ENCODE assay signal across 29 mouse cellular contexts in genomic region chr9:96863539-96863938, GRCm38 (mm10). TPM values are rescaled to one million over a fixed set of nuclear protein-coding genes. Genes with fewer than 3 reads are reported as not detected.
DNase-seq lines count a peak whose midpoint lies in the region; ATAC-seq and TF ChIP-seq lines count a peak whose summit lies in the region.
"Had no signal": no experiment of that assay in that cellular context is flagged by ENCODE, and none has a peak within 500 bp of the region (broad histone marks: within the 10 kb centered on the region; RNA-seq: fewer than 3 reads in every experiment).

No protein-coding gene starts in this region.

- no peaks in the 10 kb centered on the region for H3K79me2 ChIP-seq in heart, adult 2 months (replicated peaks; ENCODE audit: control insufficient read depth, insufficient read depth, low read length)

- H3K4me2 ChIP-seq in heart, embryonic 13.5 days = no peak overlapping the region
- H3K4me2 ChIP-seq in kidney, embryonic 16.5 days (replicated peaks; ENCODE audit: low read depth, low read length) = no peak overlapping the region
- H3K4me2 ChIP-seq: embryonic facial prominence, embryonic 12.5 days; hindbrain, embryonic 13.5 days; limb, embryonic 13.5 days; liver, embryonic 11.5 days; lung, embryonic 15.5 days had no signal

- no peak for TF ChIP-seq CTCF in heart, adult 2 months (IDR thresholded peaks at IDR 0.05)

- peaks cover 84% of the 10 kb centered on the region for H3K4me1 ChIP-seq in heart, embryonic 13.5 days
- H3K4me1 ChIP-seq in heart, adult 2 months (ENCODE audit: control insufficient read depth, insufficient read depth, low read length) = peaks cover 3% of the 10 kb centered on the region; the same call in 1 of the 2 replicates
- H3K4me1 ChIP-seq in kidney, embryonic 16.5 days (ENCODE audit: insufficient read depth, low read length) = peaks cover 15% of the 10 kb centered on the region
- H3K4me1 ChIP-seq: lung, embryonic 15.5 days had no signal

- ATAC-seq in heart, embryonic 13.5 days (ENCODE audit: extremely low read depth, insufficient number of reproducible peaks, low FRiP score, low TSS enrichment) = no peak
- no peak for ATAC-seq in kidney, embryonic 16.5 days (ENCODE audit: low FRiP score, low TSS enrichment)
- peak; percentile 13; the same call in 1 of the 2 replicates for ATAC-seq in common myeloid progenitor, adult 5-6 weeks (replicated peaks; ENCODE audit: low read depth, poor library complexity, severe bottlenecking)
- peak; percentile 57 for ATAC-seq in megakaryocyte progenitor cell, adult 5-6 weeks (replicated peaks; ENCODE audit: poor library complexity)
- ATAC-seq in cerebellum, adult (ENCODE audit: insufficient number of reproducible peaks, low FRiP score, low TSS enrichment) = no peak
- ATAC-seq: forebrain, embryonic 16.5 days had no signal

- 36% methylated on average over 3 of the region's 3 CpGs for WGBS in heart, embryonic 13.5 days
- WGBS in heart, adult 2 months = 78% methylated on average over 3 of the region's 3 CpGs
- WGBS in kidney, embryonic 16.5 days = 57% methylated on average over 3 of the region's 3 CpGs

- H3K9me3 ChIP-seq in heart, embryonic 13.5 days = no peaks in the 10 kb centered on the region
- no peaks in the 10 kb centered on the region for H3K9me3 ChIP-seq in kidney, embryonic 16.5 days (ENCODE audit: low read length)
- H3K9me3 ChIP-seq: embryonic facial prominence, embryonic 12.5 days; hindbrain, embryonic 13.5 days; limb, embryonic 13.5 days; lung, embryonic 15.5 days had no signal

- H3K4me3 ChIP-seq in heart, embryonic 13.5 days = no peak overlapping the region
- no peak overlapping the region for H3K4me3 ChIP-seq in heart, adult 2 months
- H3K4me3 ChIP-seq in kidney, embryonic 16.5 days (ENCODE audit: low read length) = no peak overlapping the region
- H3K4me3 ChIP-seq: embryonic facial prominence, embryonic 12.5 days; erythroblast, embryonic 14.5 days; gastrocnemius, adult 2 months; hindbrain, embryonic 13.5 days; limb, embryonic 13.5 days; lung, embryonic 15.5 days had no signal

- no peaks in the 10 kb centered on the region for H3K27me3 ChIP-seq in heart, embryonic 13.5 days (replicated peaks)
- no peaks in the 10 kb centered on the region for H3K27me3 ChIP-seq in heart, adult 2 months (ENCODE audit: control insufficient read depth, insufficient read depth, low read length)
- H3K27me3 ChIP-seq in kidney, embryonic 16.5 days (ENCODE audit: insufficient read depth, low read length) = no peaks in the 10 kb centered on the region
- H3K27me3 ChIP-seq: CH12.LX; embryonic facial prominence, embryonic 12.5 days; hindbrain, embryonic 13.5 days; limb, embryonic 13.5 days; lung, embryonic 15.5 days had no signal

- no peak overlapping the region; the same call in 1 of the 2 replicates for H3K9ac ChIP-seq in heart, embryonic 13.5 days
- no peak overlapping the region for H3K9ac ChIP-seq in heart, adult 2 months (ENCODE audit: low read depth, low read length)
- no peak overlapping the region for H3K9ac ChIP-seq in kidney, embryonic 16.5 days (replicated peaks; ENCODE audit: low read length)
- H3K9ac ChIP-seq: embryonic facial prominence, embryonic 12.5 days; hindbrain, embryonic 13.5 days; limb, embryonic 13.5 days; lung, embryonic 15.5 days had no signal

- DNase-seq in heart, adult 2 months = no peak
- no peak for DNase-seq in kidney, adult 11 months
- no peak for DNase-seq in neural tube, embryonic 10.5 days (ENCODE audit: extremely low spot score, low spot score)
- DNase-seq: adrenal gland, adult 8-10 months; B cell, adult 2 months; cerebellum, adult 9-10 months; cerebellum, postnatal 36 days; embryo, embryonic 11 days; gastrocnemius, adult 2 months; gastrocnemius, postnatal 36 days; heart, postnatal 4 days; kidney, postnatal 4 days; midbrain, embryonic 14.5 days; right cerebral cortex, adult 18-20 months; thymus, postnatal 4 days had no signal

- intact Hi-C loops in heart, adult 2 months (cut with DNase I) = no loop called here

- H3K27ac ChIP-seq in heart, embryonic 13.5 days (replicated peaks) = peak overlapping the region; percentile 24; the same call in 1 of the 2 replicates
- H3K27ac ChIP-seq in heart, adult 2 months = no peak overlapping the region
- H3K27ac ChIP-seq in kidney, embryonic 16.5 days (ENCODE audit: low read length) = peak overlapping the region; percentile 43; the same call in 1 of the 2 replicates
- H3K27ac ChIP-seq: embryonic facial prominence, embryonic 12.5 days; gastrocnemius, adult 2 months; hindbrain, embryonic 13.5 days; kidney, postnatal 0 days; limb, embryonic 13.5 days; lung, embryonic 15.5 days had no signal

- no peak for TF ChIP-seq EP300 in heart, adult 2 months (IDR thresholded peaks at IDR 0.05; ENCODE audit: insufficient read depth, low read depth, low read length)

- no peaks in the 10 kb centered on the region for H3K36me3 ChIP-seq in heart, embryonic 13.5 days
- H3K36me3 ChIP-seq in heart, adult 2 months (ENCODE audit: control insufficient read depth, insufficient read depth, low read length) = no peaks in the 10 kb centered on the region
- no peaks in the 10 kb centered on the region for H3K36me3 ChIP-seq in kidney, embryonic 16.5 days (ENCODE audit: insufficient read depth, low read length)
- H3K36me3 ChIP-seq: embryonic facial prominence, embryonic 12.5 days; hindbrain, embryonic 13.5 days; limb, embryonic 13.5 days; lung, embryonic 15.5 days had no signal

- TF ChIP-seq POLR2A in heart, adult 2 months (IDR thresholded peaks at IDR 0.05; ENCODE audit: insufficient read depth, low read depth, low read length) = no peak

RNA-seq across cellular contexts. Expression of gene Pxylp1, which starts 28.9 kb away (rescaled TPM):
- 29.5 and 33.3 TPM in 2 replicates for polyA plus RNA-seq in heart, embryonic 13.5 days (2015; fragmentation: Nextera tagmentation; extraction: Ambion mirVana)
- total RNA-seq in heart, adult 2 months (2021) = 10 to 100 TPM; 16.3 to 16.9 TPM
- 6.5 and 9.5 TPM in 2 replicates for polyA plus RNA-seq in heart, adult 2 months (2012; rRNA removed)
- 22.2 and 24.4 TPM in 2 replicates for polyA plus RNA-seq in kidney, embryonic 16.5 days (2015; fragmentation: Nextera tagmentation; extraction: Ambion mirVana)
- 17.8 and 21.7 TPM in 2 replicates for total RNA-seq in common myeloid progenitor, adult 5-6 weeks (2017)
- 68.2 and 90.6 TPM in 2 replicates for total RNA-seq in megakaryocyte progenitor cell, adult 5-6 weeks (2015)
- total RNA-seq in megakaryocyte progenitor cell, adult 5-6 weeks (2017) = 77.9 and 88.5 TPM in 2 replicates

Comparison
In these comparisons a context has a peak if more than half of its experiments do, and no peak if none do; other contexts are left out.
1. ATAC-seq: peak in common myeloid progenitor, adult 5-6 weeks (single experiment) and megakaryocyte progenitor cell, adult 5-6 weeks (single experiment); none in heart, embryonic 13.5 days (single experiment), kidney, embryonic 16.5 days (single experiment) and cerebellum, adult (single experiment).